In the genomic region with DNA sequence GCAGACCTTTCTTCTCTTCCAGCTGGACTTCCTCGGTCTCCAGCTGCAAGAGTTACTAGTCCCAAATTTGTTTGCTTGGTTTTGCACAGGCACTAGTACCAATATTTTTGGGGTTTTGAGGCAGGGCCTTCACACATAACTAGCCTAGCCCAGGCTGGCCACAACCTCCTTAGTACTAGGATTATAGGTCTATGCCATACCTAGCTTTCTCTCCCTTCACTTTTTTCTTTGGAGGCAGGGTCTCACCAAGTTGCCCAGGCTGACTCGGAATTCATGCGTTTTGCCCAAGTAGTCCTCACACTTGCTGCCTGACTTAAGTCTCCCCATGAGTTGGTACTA, we compare ENCODE assay signal across 8 mouse cellular contexts. TPM values are rescaled to one million over a fixed set of nuclear protein-coding genes. Genes with fewer than 3 reads are reported as not detected.
DNase-seq lines count a peak whose midpoint lies in the region; ATAC-seq and TF ChIP-seq lines count a peak whose summit lies in the region.

No protein-coding gene starts in this region.

- H3K27ac ChIP-seq in heart, embryonic 15.5 days = no peak overlapping the region
- H3K27ac ChIP-seq in MEL (ENCODE audit: control insufficient read depth, low read depth, low read length) = no peak overlapping the region
- H3K27ac ChIP-seq in hindbrain, embryonic 10.5 days = peak overlapping the region; percentile 96
- peak overlapping the region; percentile 82 for H3K27ac ChIP-seq in midbrain, embryonic 12.5 days (replicated peaks)

- no peak for TF ChIP-seq CTCF in MEL (IDR thresholded peaks at IDR 0.05 in 2 of 3, conservative IDR thresholded peaks at IDR 0.05 in 1 of 3; ENCODE audit: control insufficient read depth in 1 of 3, insufficient read depth in 1 of 3, low read depth in 2 of 3, low read length in 3 of 3, poor library complexity in 1 of 3, severe bottlenecking in 1 of 3)

- peaks cover 7% of the 10 kb centered on the region for H3K79me2 ChIP-seq in MEL (ENCODE audit: control insufficient read depth, insufficient read depth, low read length, poor library complexity)

- no peak for DNase-seq in heart, postnatal 36 days
- no peak for DNase-seq in MEL (ENCODE audit: low read depth, low spot score)
- DNase-seq in hindbrain, embryonic 10.5 days (ENCODE audit: low spot score) = no peak
- DNase-seq in thymus, postnatal 10 days (ENCODE audit: low spot score in 2 of 2) = no peak
- DNase-seq in gastrocnemius, postnatal 25 days = no peak
- DNase-seq in urinary bladder, adult 18-20 months (ENCODE audit: low spot score in 2 of 2) = no peak

- WGBS in heart, embryonic 15.5 days = 44% methylated on average over 3 of the region's 3 CpGs
- WGBS in hindbrain, embryonic 10.5 days = 37% methylated on average over 3 of the region's 3 CpGs
- WGBS in midbrain, embryonic 12.5 days = 40% methylated on average over 3 of the region's 3 CpGs

- H3K4me1 ChIP-seq in heart, embryonic 15.5 days (replicated peaks) = peaks cover 28% of the 10 kb centered on the region
- peaks cover 0 to 22% of the 10 kb centered on the region in 2 experiments; a peak in 2 of 4 replicates for H3K4me1 ChIP-seq in MEL (ENCODE audit: control insufficient read depth in 1 of 2, insufficient read depth in 2 of 2, low read length in 2 of 2)
- H3K4me1 ChIP-seq in hindbrain, embryonic 10.5 days (replicated peaks) = peaks cover 55% of the 10 kb centered on the region
- H3K4me1 ChIP-seq in midbrain, embryonic 12.5 days = peaks cover 47% of the 10 kb centered on the region

- 0 out of 4 replicates have a peak, but pooled peaks of 1 of the 2 experiments have one; percentile 2 for TF ChIP-seq POLR2A in MEL (IDR thresholded peaks at IDR 0.05; ENCODE audit: control insufficient read depth in 1 of 2, insufficient read depth in 1 of 2, low read depth in 1 of 2, low read length in 2 of 2, poor library complexity in 1 of 2)

- peak overlapping the region; percentile 90 for H3K4me2 ChIP-seq in heart, embryonic 15.5 days
- H3K4me2 ChIP-seq in midbrain, embryonic 12.5 days (replicated peaks) = peak overlapping the region; percentile 74

- intact Hi-C loops in heart, postnatal 36 days (cut with DNase I) = no loop called here

- no peak for ATAC-seq in heart, embryonic 15.5 days (replicated peaks; ENCODE audit: insufficient number of reproducible peaks, insufficient read depth, low FRiP score, low read depth)
- ATAC-seq in midbrain, embryonic 12.5 days (ENCODE audit: low FRiP score, low read depth) = no peak; the same call in 1 of the 2 replicates

- H3K9ac ChIP-seq in heart, embryonic 15.5 days = peak overlapping the region; percentile 73
- peak overlapping the region; percentile 13; the same call in 1 of the 2 replicates for H3K9ac ChIP-seq in MEL (ENCODE audit: control insufficient read depth, low read depth, low read length, poor library complexity, severe bottlenecking)
- H3K9ac ChIP-seq in midbrain, embryonic 12.5 days (replicated peaks) = no peak overlapping the region

- TF ChIP-seq RAD21 in MEL (IDR thresholded peaks at IDR 0.05; ENCODE audit: low read depth, low read length) = no peak

- no peaks in the 10 kb centered on the region for H3K36me3 ChIP-seq in heart, embryonic 15.5 days
- peaks cover 0 to 2% of the 10 kb centered on the region in 2 experiments; a peak in 1 of 4 replicates for H3K36me3 ChIP-seq in MEL (ENCODE audit: control insufficient read depth in 1 of 2, insufficient read depth in 2 of 2, low read length in 2 of 2)
- H3K36me3 ChIP-seq in hindbrain, embryonic 10.5 days = peaks cover 24% of the 10 kb centered on the region
- H3K36me3 ChIP-seq in midbrain, embryonic 12.5 days = peaks cover 5% of the 10 kb centered on the region; the same call in 1 of the 2 replicates

- H3K9me3 ChIP-seq in heart, embryonic 15.5 days (replicated peaks) = no peaks in the 10 kb centered on the region
- no peaks in the 10 kb centered on the region for H3K9me3 ChIP-seq in MEL (replicated peaks; ENCODE audit: insufficient read depth, low read length)
- no peaks in the 10 kb centered on the region for H3K9me3 ChIP-seq in hindbrain, embryonic 10.5 days
- H3K9me3 ChIP-seq in midbrain, embryonic 12.5 days = no peaks in the 10 kb centered on the region

- no peak for TF ChIP-seq EP300 in MEL (IDR thresholded peaks at IDR 0.05; ENCODE audit: low read depth in 1 of 2, low read length in 2 of 2)

- H3K4me3 ChIP-seq in heart, embryonic 15.5 days = peak overlapping the region; percentile 72
- peak overlapping the region; percentile 64 to 79; a peak in 3 of 4 replicates for H3K4me3 ChIP-seq in MEL (ENCODE audit: control insufficient read depth in 1 of 2, insufficient read depth in 1 of 2, low read depth in 2 of 2, low read length in 2 of 2)
- peak overlapping the region; percentile 87 for H3K4me3 ChIP-seq in hindbrain, embryonic 10.5 days
- H3K4me3 ChIP-seq in midbrain, embryonic 12.5 days = peak overlapping the region; percentile 68

- no peaks in the 10 kb centered on the region for H3K27me3 ChIP-seq in heart, embryonic 15.5 days
- H3K27me3 ChIP-seq in MEL (ENCODE audit: control insufficient read depth in 1 of 2, insufficient read depth in 2 of 2, low read length in 2 of 2) = no peaks in the 10 kb centered on the region
- peaks cover 4% of the 10 kb centered on the region for H3K27me3 ChIP-seq in hindbrain, embryonic 10.5 days (ENCODE audit: insufficient read depth, poor library complexity, severe bottlenecking)
- H3K27me3 ChIP-seq in midbrain, embryonic 12.5 days = no peaks in the 10 kb centered on the region

TF ChIP-seq in MEL, 35 proteins besides CTCF, POLR2A, EP300 and RAD21:
- TF ChIP-seq MAFK (IDR thresholded peaks at IDR 0.05; ENCODE audit: borderline replicate concordance, low read depth, low read length) (no peak), ELF1 (IDR thresholded peaks at IDR 0.05; ENCODE audit: low read depth, low read length) (no peak), MEF2A (IDR thresholded peaks at IDR 0.05; ENCODE audit: extremely low read depth, insufficient replicate concordance, low read depth, low read length, poor library complexity, severe bottlenecking) (no peak), ZKSCAN1 (IDR thresholded peaks at IDR 0.05; ENCODE audit: low read depth, low read length) (no peak), ETS1 (IDR thresholded peaks at IDR 0.05; ENCODE audit: low read depth, low read length) (no peak), NELFE (IDR thresholded peaks at IDR 0.05; ENCODE audit: low read depth, low read length) (no peak), RCOR1 (IDR thresholded peaks at IDR 0.05; ENCODE audit: low read depth, low read length) (no peak), CHD2 (IDR thresholded peaks at IDR 0.05; ENCODE audit: low read length) (no peak), USF1 (IDR thresholded peaks at IDR 0.05; ENCODE audit: low read depth, low read length) (no peak), MYB (IDR thresholded peaks at IDR 0.05; ENCODE audit: low read depth, low read length) (no peak), UBTF (IDR thresholded peaks at IDR 0.05; ENCODE audit: borderline replicate concordance, insufficient read depth, low read depth, low read length) (no peak)
TF ChIP-seq in MEL: peak in this region for 0.

RNA-seq across cellular contexts. Expression of gene Fam110a, which starts 0.3 kb away (rescaled TPM):
- 8.8 and 12.7 TPM in 2 replicates for polyA plus RNA-seq in heart, embryonic 15.5 days (2015; fragmentation: Nextera tagmentation; extraction: Ambion mirVana)
- 1 to 10 TPM; 3.4 to 5.7 TPM for total RNA-seq in heart, postnatal 36 days (2021)
- total RNA-seq in MEL (2012; rRNA removed) = 5.7 TPM in 2 replicates
- polyA plus RNA-seq in MEL (2012; ENCODE audit: insufficient read depth in 1 of 2, insufficient read length in 2 of 2, low read depth in 1 of 2, low replicate concordance in 2 of 2, missing spikeins in 1 of 2) = 10 to 100 TPM in 1 of 2 experiments, not detected in 1; 10.8 TPM
- 99.4 and 149 TPM in 2 replicates for polyA plus RNA-seq in hindbrain, embryonic 10.5 days (2016; fragmentation: Nextera tagmentation; extraction: Ambion mirVana)
- 114 and 120 TPM in 2 replicates for polyA plus RNA-seq in midbrain, embryonic 12.5 days (2016; fragmentation: Nextera tagmentation; extraction: Ambion mirVana)
- 1 to 10 TPM; 2.2 to 2.9 TPM for total RNA-seq in gastrocnemius, postnatal 25 days (2021)

RNA-seq across cellular contexts. Expression of gene Slc52a3, which starts 16.0 kb away (rescaled TPM):
- polyA plus RNA-seq in heart, embryonic 15.5 days (2015; fragmentation: Nextera tagmentation; extraction: Ambion mirVana) = 0.40 and 0.87 TPM in 2 replicates
- total RNA-seq in heart, postnatal 36 days (2021) = 1 to 10 TPM; 1.2 to 2.4 TPM
- 11.1 and 14.8 TPM in 2 replicates for total RNA-seq in MEL (2012; rRNA removed)
- polyA plus RNA-seq in MEL (2012; ENCODE audit: insufficient read depth in 1 of 2, insufficient read length in 2 of 2, low read depth in 1 of 2, low replicate concordance in 2 of 2, missing spikeins in 1 of 2) = 10 to 100 TPM in 1 of 2 experiments, not detected in 1; 17.0 TPM
- 0.90 and 1.3 TPM in 2 replicates for polyA plus RNA-seq in hindbrain, embryonic 10.5 days (2016; fragmentation: Nextera tagmentation; extraction: Ambion mirVana)
- 0.94 and 1.2 TPM in 2 replicates for polyA plus RNA-seq in midbrain, embryonic 12.5 days (2016; fragmentation: Nextera tagmentation; extraction: Ambion mirVana)
- under 1 TPM; 0.94 to 1.00 TPM for total RNA-seq in gastrocnemius, postnatal 25 days (2021)

Comparison
In these comparisons a context has a peak if more than half of its experiments do, and no peak if none do; other contexts are left out.
1. H3K27ac ChIP-seq: peak in hindbrain, embryonic 10.5 days (single experiment) and midbrain, embryonic 12.5 days (single experiment); none in heart, embryonic 15.5 days (single experiment) and MEL (single experiment).
2. Peak in every context shown above with its lines, with median percentiles within 50 percentile points of each other: H3K4me3 ChIP-seq.